Mouse (Mus musculus): ENCODE measurements at regions not wholly inside any gene's neighbourhood (a gene's known extent, or its start where the extent isn't known, plus 50 kb on each side); places are given as distances from the start of the nearest gene placed in this dataset.

- Histone ChIP-seq H3K27me3 (ENCODE audit: control insufficient read depth, insufficient read depth, low read depth, low read length) (no peaks in the 10 kb centered on the region), H3K4me1 (replicated peaks; ENCODE audit: control insufficient read depth, insufficient read depth, low read length) (0 out of 2 replicates have a peak, but pooled peaks cover 3% of the 10 kb centered on the region), H3K36me3 (ENCODE audit: control insufficient read depth, insufficient read depth, low read length) (no peaks in the 10 kb centered on the region), H3K4me3 (ENCODE audit: low read length) (no peak overlapping the region), H3K4me2 (ENCODE audit: low read depth, low read length) (no peak overlapping the region), H3K27ac (ENCODE audit: low read length) (no peak overlapping the region), H3K9me3 (ENCODE audit: control insufficient read depth, low read length) (no peaks in the 10 kb centered on the region), H3K9ac (ENCODE audit: low read length) (no peak overlapping the region)
- no peak for ATAC-seq (ENCODE audit: low read depth)
Observed at GRCm38 (mm10) chr15:51680494-51680893, 2204.2 kb upstream of the Gm7489 start.

- ATAC-seq (ENCODE audit: low read depth) = no peak
- Histone ChIP-seq H3K36me3 (ENCODE audit: control insufficient read depth, insufficient read depth, low read length) (no peaks in the 10 kb centered on the region), H3K4me2 (ENCODE audit: low read depth, low read length) (no peak overlapping the region), H3K9me3 (ENCODE audit: control insufficient read depth, low read length) (no peaks in the 10 kb centered on the region), H3K27ac (ENCODE audit: low read length) (no peak overlapping the region), H3K9ac (ENCODE audit: low read length) (no peak overlapping the region), H3K4me1 (replicated peaks; ENCODE audit: control insufficient read depth, insufficient read depth, low read length) (0 out of 2 replicates have a peak, but pooled peaks cover 3% of the 10 kb centered on the region), H3K27me3 (ENCODE audit: control insufficient read depth, insufficient read depth, low read depth, low read length) (no peaks in the 10 kb centered on the region), H3K4me3 (ENCODE audit: low read length) (no peak overlapping the region)
- WGBS = 82% methylated on average over 6 of the region's 6 CpGs
Observed at GRCm38 (mm10) chr15:51681191-51681590, 2203.5 kb upstream of the Gm7489 start.

DNA sequence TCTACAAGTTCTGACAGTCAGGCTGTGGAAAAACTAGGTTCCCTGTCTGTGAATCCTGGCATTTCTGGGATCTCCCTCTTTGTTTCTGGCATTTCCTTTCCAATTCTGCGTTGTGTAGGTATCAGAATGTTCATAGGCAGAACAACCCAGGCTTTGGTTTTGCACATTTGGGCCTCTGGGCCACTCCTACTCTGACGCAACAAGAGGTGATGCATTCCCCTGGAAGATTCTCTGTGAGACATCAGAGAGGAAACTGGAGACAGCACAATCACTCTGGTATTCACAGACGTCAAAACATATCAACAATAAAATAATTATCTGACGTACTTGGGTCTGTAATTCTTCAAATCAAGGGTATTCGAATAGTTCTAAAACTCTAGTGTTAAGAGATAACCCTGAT, 2202.4 kb upstream of the Gm7489 start:
- Histone ChIP-seq H3K4me3 (ENCODE audit: low read length) (no peak overlapping the region), H3K27ac (ENCODE audit: low read length) (no peak overlapping the region), H3K27me3 (ENCODE audit: control insufficient read depth, insufficient read depth, low read depth, low read length) (no peaks in the 10 kb centered on the region), H3K4me2 (ENCODE audit: low read depth, low read length) (no peak overlapping the region), H3K4me1 (replicated peaks; ENCODE audit: control insufficient read depth, insufficient read depth, low read length) (no peaks in the 10 kb centered on the region), H3K36me3 (ENCODE audit: control insufficient read depth, insufficient read depth, low read length) (no peaks in the 10 kb centered on the region), H3K9me3 (ENCODE audit: control insufficient read depth, low read length) (no peaks in the 10 kb centered on the region), H3K9ac (ENCODE audit: low read length) (no peak overlapping the region)
- WGBS = 48% methylated on average over 5 of the region's 5 CpGs
- no peak for ATAC-seq (ENCODE audit: low read depth)

- H3K4me3 ChIP-seq (ENCODE audit: low read length) = no peak overlapping the region
- 82% methylated on average over 13 of the region's 13 CpGs for WGBS
- H3K4me2 ChIP-seq (ENCODE audit: low read depth, low read length) = no peak overlapping the region
- no peak for ATAC-seq (ENCODE audit: low read depth)
- H3K9me3 ChIP-seq (ENCODE audit: control insufficient read depth, low read length) = no peaks in the 10 kb centered on the region
- no peaks in the 10 kb centered on the region for H3K36me3 ChIP-seq (ENCODE audit: control insufficient read depth, insufficient read depth, low read length)
- no peak overlapping the region for H3K27ac ChIP-seq (ENCODE audit: low read length)
- no peaks in the 10 kb centered on the region for H3K4me1 ChIP-seq (replicated peaks; ENCODE audit: control insufficient read depth, insufficient read depth, low read length)
- H3K27me3 ChIP-seq (ENCODE audit: control insufficient read depth, insufficient read depth, low read depth, low read length) = no peaks in the 10 kb centered on the region
- no peak overlapping the region for H3K9ac ChIP-seq (ENCODE audit: low read length)
Observed at GRCm38 (mm10) chr15:51687007-51687540, 2197.6 kb upstream of the Gm7489 start.

- H3K27ac ChIP-seq (ENCODE audit: low read length) = no peak overlapping the region
- no peak for ATAC-seq (ENCODE audit: low read depth)
- no peak overlapping the region for H3K4me3 ChIP-seq (ENCODE audit: low read length)
- H3K4me1 ChIP-seq (replicated peaks; ENCODE audit: control insufficient read depth, insufficient read depth, low read length) = no peaks in the 10 kb centered on the region
- WGBS = 45% methylated on average over 1 of the region's 1 CpGs
- no peaks in the 10 kb centered on the region for H3K36me3 ChIP-seq (ENCODE audit: control insufficient read depth, insufficient read depth, low read length)
- no peaks in the 10 kb centered on the region for H3K27me3 ChIP-seq (ENCODE audit: control insufficient read depth, insufficient read depth, low read depth, low read length)
- H3K9ac ChIP-seq (ENCODE audit: low read length) = no peak overlapping the region
- H3K4me2 ChIP-seq (ENCODE audit: low read depth, low read length) = no peak overlapping the region
- H3K9me3 ChIP-seq (ENCODE audit: control insufficient read depth, low read length) = no peaks in the 10 kb centered on the region
Observed at GRCm38 (mm10) chr15:51689498-51689897, 2195.2 kb upstream of the Gm7489 start.

DNA sequence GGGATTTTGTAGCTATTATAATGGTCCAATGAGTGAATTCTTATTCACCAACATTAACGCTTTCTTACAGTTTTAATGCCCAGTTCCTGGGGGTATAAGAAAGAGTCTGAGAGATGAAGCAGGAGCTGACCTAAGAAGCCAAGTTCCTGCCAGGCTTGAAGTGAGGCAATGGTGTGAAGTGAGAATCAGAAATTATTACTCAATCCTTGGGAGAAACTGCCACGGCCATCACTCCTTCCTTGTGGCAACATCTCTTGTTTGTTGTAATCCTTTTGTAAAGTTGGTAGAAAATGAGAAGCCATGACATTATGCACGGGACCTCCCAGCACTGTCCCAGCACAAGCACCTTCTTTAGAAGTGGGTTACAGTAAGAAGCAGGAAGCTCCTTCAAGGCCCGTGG, 2192.0 kb upstream of the Gm7489 start:
- no peaks in the 10 kb centered on the region for H3K27me3 ChIP-seq (ENCODE audit: control insufficient read depth, insufficient read depth, low read depth, low read length)
- H3K4me2 ChIP-seq (ENCODE audit: low read depth, low read length) = no peak overlapping the region
- no peak for ATAC-seq (ENCODE audit: low read depth)
- H3K36me3 ChIP-seq (ENCODE audit: control insufficient read depth, insufficient read depth, low read length) = no peaks in the 10 kb centered on the region
- H3K4me3 ChIP-seq (ENCODE audit: low read length) = no peak overlapping the region
- no peak overlapping the region for H3K27ac ChIP-seq (ENCODE audit: low read length)
- peaks cover 2% of the 10 kb centered on the region; the same call in 1 of the 2 replicates for H3K4me1 ChIP-seq (replicated peaks; ENCODE audit: control insufficient read depth, insufficient read depth, low read length)
- H3K9ac ChIP-seq (ENCODE audit: low read length) = no peak overlapping the region
- 75% methylated on average over 4 of the region's 4 CpGs for WGBS
- no peaks in the 10 kb centered on the region for H3K9me3 ChIP-seq (ENCODE audit: control insufficient read depth, low read length)

GRCm38 (mm10) chr15:51696344-51697016, 2188.2 kb upstream of the Gm7489 start:
- Histone ChIP-seq H3K4me1 (replicated peaks; ENCODE audit: control insufficient read depth, insufficient read depth, low read length) (peaks cover 2% of the 10 kb centered on the region; the same call in 1 of the 2 replicates), H3K36me3 (ENCODE audit: control insufficient read depth, insufficient read depth, low read length) (no peaks in the 10 kb centered on the region), H3K27me3 (ENCODE audit: control insufficient read depth, insufficient read depth, low read depth, low read length) (no peaks in the 10 kb centered on the region), H3K4me2 (ENCODE audit: low read depth, low read length) (0 out of 2 replicates have a peak overlapping the region, but pooled peaks have one; percentile 3), H3K4me3 (ENCODE audit: low read length) (no peak overlapping the region), H3K9me3 (ENCODE audit: control insufficient read depth, low read length) (no peaks in the 10 kb centered on the region), H3K27ac (ENCODE audit: low read length) (no peak overlapping the region), H3K9ac (ENCODE audit: low read length) (no peak overlapping the region)
- 34% methylated on average over 11 of the region's 11 CpGs for WGBS
- peak; percentile 54; the same call in 1 of the 2 replicates for ATAC-seq (ENCODE audit: low read depth)

- Histone ChIP-seq H3K27me3 (ENCODE audit: control insufficient read depth, insufficient read depth, low read depth, low read length) (no peaks in the 10 kb centered on the region), H3K4me1 (replicated peaks; ENCODE audit: control insufficient read depth, insufficient read depth, low read length) (no peaks in the 10 kb centered on the region), H3K27ac (ENCODE audit: low read length) (no peak overlapping the region), H3K4me3 (ENCODE audit: low read length) (no peak overlapping the region), H3K4me2 (ENCODE audit: low read depth, low read length) (no peak overlapping the region), H3K9ac (ENCODE audit: low read length) (no peak overlapping the region), H3K36me3 (ENCODE audit: control insufficient read depth, insufficient read depth, low read length) (no peaks in the 10 kb centered on the region), H3K9me3 (ENCODE audit: control insufficient read depth, low read length) (no peaks in the 10 kb centered on the region)
- no peak for ATAC-seq (ENCODE audit: low read depth)
- whole genome bisulfite sequencing = 89% methylated on average over 1 of the region's 1 CpGs
Observed at GRCm38 (mm10) chr15:51704198-51704597, 2180.5 kb upstream of the Gm7489 start.

- Histone ChIP-seq H3K9ac (ENCODE audit: low read length) (no peak overlapping the region), H3K4me3 (ENCODE audit: low read length) (no peak overlapping the region), H3K36me3 (ENCODE audit: control insufficient read depth, insufficient read depth, low read length) (no peaks in the 10 kb centered on the region), H3K4me1 (replicated peaks; ENCODE audit: control insufficient read depth, insufficient read depth, low read length) (peaks cover 4% of the 10 kb centered on the region; the same call in 1 of the 2 replicates), H3K27me3 (ENCODE audit: control insufficient read depth, insufficient read depth, low read depth, low read length) (no peaks in the 10 kb centered on the region), H3K9me3 (ENCODE audit: control insufficient read depth, low read length) (no peaks in the 10 kb centered on the region), H3K27ac (ENCODE audit: low read length) (no peak overlapping the region), H3K4me2 (ENCODE audit: low read depth, low read length) (no peak overlapping the region)
- no peak for ATAC-seq (ENCODE audit: low read depth)
- 35% methylated on average over 13 of the region's 13 CpGs for WGBS
Observed at GRCm38 (mm10) chr15:51709871-51710655, 2174.6 kb upstream of the Gm7489 start.

Measured in lung, embryonic 16.5 days (tissue).